Mouse (Mus musculus): ENCODE data around the gene Abca17. TPM values are rescaled to one million over a fixed set of nuclear protein-coding genes. Genes with fewer than 3 reads are reported as not detected.

Gene Abca17
- total RNA-seq, 1 experiment from 2014 or later, result not detected

GRCm38 (mm10) chr17:24346831-24347230 is 4.0 kb downstream of the Abca17 start:
- DNase-seq, result no peak

DNA sequence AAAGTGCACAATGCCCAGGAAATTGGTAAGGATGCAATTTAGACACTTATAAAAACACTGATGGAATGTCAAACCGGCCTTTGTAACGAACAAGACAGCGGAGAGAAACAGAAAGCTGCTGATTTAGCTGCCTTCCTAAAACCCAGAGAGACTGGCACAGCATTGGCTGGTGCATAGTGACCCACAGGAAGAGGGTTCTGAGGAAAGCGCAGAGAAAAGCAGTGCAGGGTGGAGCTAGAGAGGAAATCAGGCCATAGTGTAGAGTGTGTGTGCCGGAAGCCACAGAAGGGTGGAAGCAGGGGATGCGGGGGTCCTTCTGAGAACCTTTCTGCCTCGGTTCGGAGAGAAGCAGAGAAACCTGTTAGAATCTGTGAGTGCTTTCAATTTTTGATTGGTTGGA is 6.2 kb downstream of the Abca17 start:
- no peak for DNase-seq

DNA sequence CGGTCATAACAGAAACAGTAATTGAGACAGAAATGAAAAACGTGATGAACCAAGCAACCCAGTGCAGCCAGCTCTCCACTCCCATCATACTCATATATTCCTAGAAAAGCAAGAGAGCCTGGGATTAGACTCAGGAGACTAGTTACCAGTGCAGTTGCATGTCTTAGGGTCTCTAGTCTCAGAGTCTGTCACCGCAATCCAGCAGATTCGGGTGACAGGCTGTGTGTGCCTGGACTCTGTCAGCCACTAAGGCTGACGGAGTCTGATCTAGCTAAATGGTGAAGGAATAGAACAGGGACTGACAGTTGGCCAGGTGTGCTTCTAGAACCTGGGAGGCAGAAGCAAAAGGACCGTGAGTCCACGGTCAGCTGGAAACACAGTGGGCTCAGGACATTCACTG is 23.2 kb downstream of the Abca17 start:
- DNase-seq, result no peak

DNA sequence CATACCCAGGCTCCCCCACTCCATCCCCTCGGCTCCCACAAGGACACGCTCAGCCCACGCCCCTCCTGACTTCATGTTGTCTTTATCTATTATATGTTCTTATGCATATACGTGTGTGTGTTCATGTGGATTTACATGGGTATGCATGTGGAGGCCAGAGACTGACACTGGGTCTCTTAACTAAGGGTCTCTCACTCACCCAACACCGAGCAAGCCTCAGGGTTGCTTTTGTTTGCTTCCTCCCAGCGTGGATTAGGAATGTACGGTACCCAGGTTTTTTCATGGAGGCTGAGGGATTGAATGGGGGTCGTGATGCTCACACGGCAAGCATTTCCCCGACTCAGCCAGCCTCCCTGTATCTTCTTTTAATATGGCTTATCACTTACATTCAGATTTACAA is 25.8 kb downstream of the Abca17 start:
- no peak for DNase-seq

DNA sequence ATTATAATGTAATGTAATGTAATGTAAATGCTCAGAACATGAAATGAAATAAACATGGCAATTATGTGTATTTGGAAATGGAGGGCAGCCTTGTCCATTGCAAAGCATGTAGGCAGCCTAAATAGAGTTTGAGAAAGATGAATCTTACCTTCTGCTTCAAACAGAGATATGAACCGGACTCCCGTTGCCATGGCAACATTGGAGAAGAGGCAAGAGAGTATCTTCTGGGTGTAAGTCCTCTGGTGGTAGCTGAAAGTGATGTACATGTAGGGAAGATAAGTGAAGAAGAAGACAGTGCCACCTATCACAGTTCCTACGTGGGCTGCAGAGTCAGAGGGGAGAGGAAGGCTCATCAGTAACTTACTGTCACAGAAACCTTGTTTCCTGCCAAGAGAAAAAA is 30.0 kb downstream of the Abca17 start:
- no peak for DNase-seq

DNA sequence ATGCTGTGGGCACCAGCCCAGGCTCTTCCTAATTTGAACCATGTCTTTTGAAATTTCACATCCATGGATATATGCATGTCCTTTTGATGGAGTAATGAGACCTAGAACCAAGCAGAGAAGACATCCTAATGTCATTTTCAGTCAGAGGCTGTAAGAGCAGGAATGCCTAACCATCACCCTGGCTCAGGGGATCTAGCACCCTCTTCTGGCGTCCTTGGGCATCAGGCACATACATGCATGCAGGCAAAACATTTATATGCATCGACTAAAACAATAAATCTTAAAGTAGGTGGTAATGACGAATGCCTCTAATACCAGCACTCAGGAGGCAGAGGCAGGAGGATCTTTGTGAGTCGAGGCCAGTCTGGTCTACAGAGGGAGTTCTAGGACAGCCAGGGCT is 43.4 kb downstream of the Abca17 start:
- peak; percentile 68 for DNase-seq

- no peak for DNase-seq
Measured at GRCm38 (mm10) chr17:24300651-24301050, 50.2 kb downstream of the Abca17 start.

DNA sequence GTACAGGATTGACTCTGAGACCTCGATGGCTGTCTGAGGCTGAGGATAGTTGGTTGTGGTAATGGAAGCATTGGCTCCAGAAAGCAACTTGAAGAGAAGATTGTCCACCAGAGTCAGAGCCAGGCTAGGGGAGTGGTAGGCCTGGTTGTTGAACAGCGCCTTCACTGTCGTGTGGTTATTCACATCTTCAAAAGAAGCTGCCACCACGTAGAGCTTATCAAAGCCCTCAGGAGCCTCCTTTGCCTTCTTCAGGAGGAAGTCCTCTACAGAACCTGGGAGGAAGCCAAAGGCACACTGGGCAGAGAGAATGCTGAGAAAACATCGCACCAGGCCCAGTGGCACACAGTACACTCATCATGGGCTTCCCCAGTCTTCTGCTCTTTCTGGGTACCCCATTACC is 61.5 kb downstream of the Abca17 start:
- DNase-seq, result no peak

DNA sequence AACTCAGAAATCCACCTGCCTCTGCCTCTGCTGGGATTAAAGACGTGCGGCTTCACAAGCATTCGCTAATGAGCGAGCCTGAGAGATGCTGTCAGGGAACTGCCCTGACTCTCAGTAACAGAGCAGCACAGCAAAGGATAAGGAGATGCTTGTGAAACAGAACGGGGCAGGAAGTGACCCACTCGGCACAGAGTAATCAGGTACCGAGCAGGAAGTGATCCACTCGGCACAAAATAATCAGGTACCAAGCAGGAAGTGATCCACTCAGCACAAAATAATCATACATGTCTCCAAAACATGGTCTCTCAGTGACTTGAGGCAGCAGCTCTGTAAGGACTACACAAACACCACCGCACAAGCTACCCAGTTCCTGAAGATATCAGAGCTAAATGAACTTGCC is 62.4 kb downstream of the Abca17 start:
- no peak for DNase-seq

DNA sequence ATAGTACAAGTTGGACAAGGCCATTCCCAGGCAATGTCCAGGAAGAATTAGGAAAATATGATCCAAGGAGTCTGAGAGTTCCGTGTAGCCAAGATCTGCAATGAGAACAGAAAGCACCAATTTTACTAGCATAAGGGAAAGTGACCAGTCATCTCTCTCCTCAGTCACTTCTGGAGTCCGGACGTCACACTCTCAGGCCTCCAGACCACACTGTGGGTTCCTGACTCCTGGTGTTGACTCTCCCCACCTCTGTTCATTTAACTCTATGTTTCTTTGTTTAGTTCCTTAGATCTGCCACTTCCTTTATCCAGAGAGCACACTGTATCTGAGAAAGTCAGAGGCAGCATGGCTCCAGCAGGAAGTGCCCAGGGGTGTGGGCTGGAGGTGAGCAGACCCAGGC is 65.2 kb downstream of the Abca17 start:
- DNase-seq, result no peak

- DNase-seq, result no peak
Measured at GRCm38 (mm10) chr17:24283266-24283818, 67.5 kb downstream of the Abca17 start.

DNA sequence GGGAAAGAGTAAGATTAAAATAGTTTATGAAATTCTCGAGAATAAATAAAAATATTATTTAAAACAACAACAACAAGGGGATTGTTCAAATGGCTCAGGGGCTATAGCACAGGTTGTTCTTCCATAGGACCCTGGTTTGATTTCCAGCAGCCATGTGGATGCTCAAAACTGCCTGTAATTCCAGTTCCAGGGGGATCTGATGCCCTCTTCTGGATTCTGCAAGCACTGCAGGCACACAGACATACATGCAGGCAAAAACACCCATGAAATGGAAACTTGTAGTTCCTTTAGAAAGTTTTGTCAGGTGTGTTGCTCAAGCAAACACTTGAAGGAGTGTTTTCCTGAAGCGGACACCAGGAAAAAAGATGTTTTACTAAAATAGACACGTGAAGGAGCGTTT is 68.2 kb downstream of the Abca17 start:
- DNase-seq, result peak; percentile 12

- DNase-seq, result no peak
Measured at GRCm38 (mm10) chr17:24279907-24280306, 71.0 kb downstream of the Abca17 start.

- no peak for DNase-seq
Measured at GRCm38 (mm10) chr17:24267133-24267532, 83.7 kb downstream of the Abca17 start.

- DNase-seq, result no peak
Measured at GRCm38 (mm10) chr17:24264766-24265165, 86.1 kb downstream of the Abca17 start.

DNA sequence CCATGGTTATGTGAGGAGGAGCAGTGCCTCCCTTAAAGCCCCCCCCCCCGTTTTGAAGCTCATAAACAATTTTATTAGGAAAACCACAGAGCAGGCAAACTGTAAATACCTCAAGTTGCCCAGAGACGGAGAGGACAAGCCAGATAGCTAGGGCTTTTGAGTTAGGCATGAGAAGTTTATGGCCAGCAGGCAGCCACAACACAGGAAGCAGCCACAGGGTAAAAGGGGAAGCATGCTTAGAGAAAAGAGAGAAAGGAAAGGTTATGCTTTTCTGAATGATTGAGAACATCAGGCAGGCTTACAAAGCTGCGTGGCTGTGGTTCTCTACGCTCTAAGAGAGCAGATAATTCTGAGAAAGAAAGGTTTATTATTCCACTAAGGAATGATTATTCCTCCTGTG is 90.4 kb downstream of the Abca17 start:
- no peak for DNase-seq

- DNase-seq, result no peak
Measured at GRCm38 (mm10) chr17:24259702-24260101, 91.2 kb downstream of the Abca17 start.

GRCm38 (mm10) chr17:24258981-24259380 is 91.9 kb downstream of the Abca17 start:
- peak; percentile 43 for DNase-seq

- no peak for DNase-seq
Measured at GRCm38 (mm10) chr17:24252329-24252728, 98.5 kb downstream of the Abca17 start.

GRCm38 (mm10) chr17:24251320-24252069 is 99.4 kb downstream of the Abca17 start, which contains the start of gene Ccnf:
Gene Ccnf, minus strand, starts transcription at chr17:24251484.
- DNase-seq, result peak; percentile 97

- no peak for DNase-seq
Measured at GRCm38 (mm10) chr17:24250988-24251319, 99.9 kb downstream of the Abca17 start.

GRCm38 (mm10) chr17:24248641-24249040 is 102.2 kb downstream of the Abca17 start:
- no peak for DNase-seq

GRCm38 (mm10) chr17:24244061-24244460 is 106.8 kb downstream of the Abca17 start:
- no peak for DNase-seq

- peak; percentile 67 for DNase-seq
Measured at GRCm38 (mm10) chr17:24243311-24243969, 107.4 kb downstream of the Abca17 start.

Measured in adrenal gland, postnatal 14 days (tissue).